Mouse (Mus musculus) brain, embryonic 14.5 days (tissue): ENCODE measurements at regions not wholly inside any gene's neighbourhood (a gene's known extent, or its start where the extent isn't known, plus 50 kb on each side); places are given as distances from the start of the nearest gene placed in this dataset.
A peak's percentile ranks its signal among the peaks of the same experiment; 100 is the strongest.

Source experiments
- DNase-seq: peaks from one replicate; pipeline ENCODE4 v3.0.0-alpha.2; 2011; ENCODE audit warnings: low read depth
- CTCF ChIP-seq: fragments of 200-500 bp; IDR thresholded peaks from 2 replicates; pipeline ENCODE4 v1.5.1; 2012; ENCODE audit warnings: inconsistent platforms, mild to moderate bottlenecking, moderate library complexity, borderline replicate concordance; ENCODE audit not compliant: insufficient read depth, insufficient read length; ENCODE audit errors: extremely low read depth
- POLR2A ChIP-seq: fragments of 200-500 bp; IDR thresholded peaks from 2 replicates; pipeline ENCODE4 v1.6.1; 2012; ENCODE audit warnings: mild to moderate bottlenecking, inconsistent platforms, borderline replicate concordance; ENCODE audit not compliant: poor library complexity, insufficient read depth, insufficient read length, severe bottlenecking; ENCODE audit errors: extremely low read depth

DNA sequence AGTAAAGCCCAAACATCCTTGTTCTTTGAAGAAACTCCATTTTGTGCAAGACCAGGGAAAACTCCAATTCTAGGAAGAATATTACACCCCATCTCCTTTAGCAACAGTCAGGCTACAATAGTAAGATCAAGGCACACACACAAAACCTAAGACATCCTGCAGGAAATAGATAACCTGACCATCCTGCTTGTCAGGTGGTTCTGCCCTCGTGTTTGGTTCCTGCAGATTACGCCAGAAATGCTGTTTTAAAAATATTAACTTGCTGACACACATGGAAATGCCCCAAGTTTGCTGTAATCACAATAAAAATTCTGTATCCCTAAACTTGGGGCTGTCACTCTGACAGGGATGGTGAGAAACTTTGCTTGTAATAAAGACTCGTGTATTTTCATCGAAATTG is 251.6 kb downstream of the Kcnj3 start:
- TF ChIP-seq CTCF, result no peak
- no peak for TF ChIP-seq POLR2A
- DNase-seq, result no peak

DNA sequence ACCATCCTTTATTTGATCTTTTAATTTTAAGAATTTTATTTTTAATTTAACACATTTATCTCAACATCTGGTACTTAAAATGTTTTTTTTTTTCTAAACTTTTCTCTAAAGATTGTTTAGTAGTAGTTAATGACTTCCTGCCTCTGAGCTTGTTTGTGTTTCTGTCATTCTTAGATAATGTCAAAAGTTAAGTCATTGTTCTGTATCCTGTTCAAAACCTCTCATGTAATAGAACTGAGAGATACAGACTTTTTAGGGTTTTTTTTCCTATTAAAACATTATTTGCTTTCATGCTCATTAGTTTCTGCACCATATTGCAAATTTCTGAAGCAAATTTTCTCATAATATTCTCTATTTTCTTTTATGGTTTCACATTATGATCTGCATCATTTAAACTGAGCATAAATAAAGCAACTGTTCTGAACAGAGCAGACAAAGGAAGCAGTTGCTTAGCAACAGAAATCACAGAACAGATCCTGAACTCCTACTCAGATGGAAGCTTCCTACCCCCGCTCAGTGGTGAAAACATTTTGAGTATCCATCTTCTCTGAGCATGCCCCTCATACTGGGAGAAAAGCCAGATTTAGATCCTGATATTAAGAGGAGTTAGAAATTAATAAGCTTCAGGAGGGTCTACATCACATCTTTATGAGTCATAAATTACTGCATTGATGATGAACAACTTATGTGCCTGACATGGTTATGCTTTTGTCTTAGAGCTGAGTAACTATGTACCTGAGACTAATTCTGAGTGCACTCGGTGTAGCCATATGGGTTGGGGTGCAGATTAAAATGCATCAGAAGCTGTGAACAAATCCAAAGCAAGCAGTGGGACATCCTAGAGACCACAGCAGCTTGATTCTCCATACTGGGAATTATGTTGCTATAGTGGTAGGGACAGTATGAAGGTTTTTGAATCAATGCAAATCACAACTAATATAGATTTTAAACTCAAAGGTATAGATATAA is 257.4 kb downstream of the Kcnj3 start:
- DNase-seq, result peak; percentile 89
- TF ChIP-seq CTCF (no peak), POLR2A (no peak)

DNA sequence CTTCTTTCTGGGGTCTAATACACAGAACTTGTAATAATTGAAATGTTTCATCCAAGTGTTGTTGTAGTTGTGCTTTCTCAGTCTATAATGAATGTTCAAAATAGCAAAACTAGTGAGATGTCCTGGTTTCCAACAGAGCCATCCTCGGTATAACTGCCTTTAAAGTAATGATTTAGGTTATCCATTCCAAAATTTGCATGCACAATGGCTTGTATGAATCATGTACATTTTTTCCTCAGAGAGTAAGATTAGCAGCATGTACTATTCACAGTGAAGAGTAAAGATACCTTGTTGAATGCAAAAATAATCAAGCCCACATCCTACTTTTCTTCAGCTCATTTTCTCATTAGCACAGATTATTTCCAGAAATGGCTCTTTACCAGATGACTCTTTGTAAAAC is 263.9 kb downstream of the Kcnj3 start:
- TF ChIP-seq POLR2A (no peak), CTCF (no peak)
- no peak for DNase-seq
